Mouse (Mus musculus): ENCODE measurements around the gene Syn3.

The Syn3 gene

GRCm38 (mm10) chr10:86338121-86338715 is 160.5 kb downstream of the Syn3 start:
- DNase-seq (ENCODE audit: low spot score) = no peak

- no peak for DNase-seq (ENCODE audit: low spot score)
Measured at GRCm38 (mm10) chr10:86337239-86337638, 161.5 kb downstream of the Syn3 start.

- DNase-seq (ENCODE audit: low spot score) = no peak
Measured at GRCm38 (mm10) chr10:86336506-86336905, 162.2 kb downstream of the Syn3 start.

GRCm38 (mm10) chr10:86334581-86334980 is 164.1 kb downstream of the Syn3 start:
- no peak for DNase-seq (ENCODE audit: low spot score)

- no peak for DNase-seq (ENCODE audit: low spot score)
Measured at GRCm38 (mm10) chr10:86332942-86333341, 165.8 kb downstream of the Syn3 start.

- no peak for DNase-seq (ENCODE audit: low spot score)
Measured at GRCm38 (mm10) chr10:86331681-86332281, 166.9 kb downstream of the Syn3 start.

GRCm38 (mm10) chr10:86330993-86331680 is 167.6 kb downstream of the Syn3 start:
- DNase-seq (ENCODE audit: low spot score) = no peak

GRCm38 (mm10) chr10:86329241-86329882 is 169.3 kb downstream of the Syn3 start:
- no peak for DNase-seq (ENCODE audit: low spot score)

- DNase-seq (ENCODE audit: low spot score) = no peak
Measured at GRCm38 (mm10) chr10:86328691-86329090, 170.0 kb downstream of the Syn3 start.

GRCm38 (mm10) chr10:86328143-86328542 is 170.6 kb downstream of the Syn3 start:
- no peak for DNase-seq (ENCODE audit: low spot score)

- no peak for DNase-seq (ENCODE audit: low spot score)
Measured at GRCm38 (mm10) chr10:86325272-86325671, 173.4 kb downstream of the Syn3 start.

GRCm38 (mm10) chr10:86323275-86323994 is 175.3 kb downstream of the Syn3 start:
- DNase-seq (ENCODE audit: low spot score) = no peak

GRCm38 (mm10) chr10:86322006-86322405 is 176.7 kb downstream of the Syn3 start:
- DNase-seq (ENCODE audit: low spot score) = no peak

GRCm38 (mm10) chr10:86321194-86321593 is 177.5 kb downstream of the Syn3 start:
- DNase-seq (ENCODE audit: low spot score) = no peak

- no peak for DNase-seq (ENCODE audit: low spot score)
Measured at GRCm38 (mm10) chr10:86320204-86320603, 178.5 kb downstream of the Syn3 start.

GRCm38 (mm10) chr10:86319526-86319925 is 179.2 kb downstream of the Syn3 start:
- DNase-seq (ENCODE audit: low spot score) = no peak

GRCm38 (mm10) chr10:86318552-86319140 is 180.1 kb downstream of the Syn3 start:
- no peak for DNase-seq (ENCODE audit: low spot score)

GRCm38 (mm10) chr10:86317633-86318032 is 181.1 kb downstream of the Syn3 start:
- DNase-seq (ENCODE audit: low spot score) = no peak

GRCm38 (mm10) chr10:86315513-86315912 is 183.2 kb downstream of the Syn3 start:
- no peak for DNase-seq (ENCODE audit: low spot score)

GRCm38 (mm10) chr10:86313448-86313847 is 185.2 kb downstream of the Syn3 start:
- no peak for DNase-seq (ENCODE audit: low spot score)

GRCm38 (mm10) chr10:86312976-86313375 is 185.7 kb downstream of the Syn3 start:
- no peak for DNase-seq (ENCODE audit: low spot score)

- DNase-seq (ENCODE audit: low spot score) = no peak
Measured at GRCm38 (mm10) chr10:86310527-86310926, 188.2 kb downstream of the Syn3 start.

All from c-Kit-positive CD71-positive TER-119-positive erythroid progenitor cells, embryonic 14.5 days (primary cell).